29 mouse cellular contexts compared by ENCODE assay signal in the genomic region with DNA sequence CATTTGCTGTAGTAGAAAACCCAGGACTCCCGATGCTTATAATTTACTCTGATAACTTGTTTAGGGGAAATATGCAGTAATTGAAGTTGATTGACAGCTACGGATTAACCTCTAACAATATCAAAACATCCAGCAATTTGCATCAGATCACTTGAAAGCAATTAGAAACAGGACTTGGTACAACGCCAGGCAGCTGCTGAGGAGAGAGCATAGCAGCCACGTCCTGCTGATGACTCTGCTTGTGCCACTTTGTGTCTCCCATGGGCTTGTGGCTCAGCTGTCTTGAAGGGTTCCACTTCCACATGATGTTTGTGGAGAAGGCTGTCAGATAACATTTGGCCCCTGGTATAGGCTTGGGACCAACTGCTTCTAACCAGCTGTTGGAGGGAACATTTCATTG. TPM values are rescaled to one million over a fixed set of nuclear protein-coding genes. Genes with fewer than 3 reads are reported as not detected.
DNase-seq lines count a peak whose midpoint lies in the region; ATAC-seq and TF ChIP-seq lines count a peak whose summit lies in the region.
"Had no signal": no experiment of that assay in that cellular context is flagged by ENCODE, and none has a peak within 500 bp of the region (broad histone marks: within the 10 kb centered on the region; RNA-seq: fewer than 3 reads in every experiment).

No protein-coding gene starts in this region.

- H3K4me1 ChIP-seq in forebrain, embryonic 13.5 days = 0 out of 2 replicates have a peak, but pooled peaks cover 4% of the 10 kb centered on the region
- H3K4me1 ChIP-seq in forebrain, embryonic 10.5 days = no peaks in the 10 kb centered on the region
- no peaks in the 10 kb centered on the region for H3K4me1 ChIP-seq in midbrain, embryonic 14.5 days (ENCODE audit: control insufficient read depth, insufficient read depth, low read length)
- no peaks in the 10 kb centered on the region for H3K4me1 ChIP-seq in midbrain, embryonic 16.5 days (ENCODE audit: control insufficient read depth, insufficient read depth, low read length)
- H3K4me1 ChIP-seq: embryonic facial prominence, embryonic 15.5 days; hindbrain, embryonic 15.5 days; kidney, embryonic 15.5 days; liver, embryonic 12.5 days had no signal

- no peak for TF ChIP-seq CTCF in brain, embryonic 14.5 days (IDR thresholded peaks at IDR 0.05; ENCODE audit: borderline replicate concordance, extremely low read depth, insufficient read depth, insufficient read length)

- H3K36me3 ChIP-seq in forebrain, embryonic 13.5 days (ENCODE audit: poor library complexity, severe bottlenecking) = no peaks in the 10 kb centered on the region
- no peaks in the 10 kb centered on the region for H3K36me3 ChIP-seq in forebrain, embryonic 10.5 days (replicated peaks)
- no peaks in the 10 kb centered on the region for H3K36me3 ChIP-seq in midbrain, embryonic 14.5 days (ENCODE audit: control insufficient read depth, insufficient read depth, low read length)
- no peaks in the 10 kb centered on the region for H3K36me3 ChIP-seq in midbrain, embryonic 16.5 days (ENCODE audit: control insufficient read depth, insufficient read depth, low read length)
- H3K36me3 ChIP-seq in myocyte (ENCODE audit: control insufficient read depth, insufficient read depth) = no peaks in the 10 kb centered on the region
- H3K36me3 ChIP-seq: embryonic facial prominence, embryonic 15.5 days; G1E; kidney, embryonic 15.5 days; liver, embryonic 12.5 days had no signal

- H3ac ChIP-seq in myocyte (ENCODE audit: control insufficient read depth, insufficient read length) = no peak overlapping the region

- 37% methylated on average over 4 of the region's 4 CpGs for WGBS in forebrain, embryonic 13.5 days
- WGBS in forebrain, embryonic 10.5 days = 70% methylated on average over 4 of the region's 4 CpGs
- WGBS in midbrain, embryonic 14.5 days = 61% methylated on average over 4 of the region's 4 CpGs
- WGBS in midbrain, embryonic 16.5 days = 55% methylated on average over 4 of the region's 4 CpGs

- H3K4me2 ChIP-seq in forebrain, embryonic 13.5 days = no peak overlapping the region
- H3K4me2 ChIP-seq in midbrain, embryonic 14.5 days (ENCODE audit: low read length) = no peak overlapping the region
- no peak overlapping the region for H3K4me2 ChIP-seq in midbrain, embryonic 16.5 days (ENCODE audit: low read length)
- no peak overlapping the region for H3K4me2 ChIP-seq in myocyte (ENCODE audit: low read depth)
- H3K4me2 ChIP-seq: embryonic facial prominence, embryonic 15.5 days; heart, embryonic 11.5 days; hindbrain, embryonic 15.5 days; kidney, embryonic 15.5 days; liver, embryonic 12.5 days; midbrain, embryonic 11.5 days had no signal

- H3K9ac ChIP-seq in forebrain, embryonic 13.5 days = no peak overlapping the region
- no peak overlapping the region for H3K9ac ChIP-seq in midbrain, embryonic 14.5 days (replicated peaks; ENCODE audit: low read length)
- H3K9ac ChIP-seq in midbrain, embryonic 16.5 days (ENCODE audit: low read depth, low read length) = no peak overlapping the region
- H3K9ac ChIP-seq: embryonic facial prominence, embryonic 15.5 days; hindbrain, embryonic 15.5 days; kidney, embryonic 15.5 days; liver, embryonic 12.5 days; liver, postnatal 0 days had no signal

- peak; percentile 70; the same call in 1 of the 2 replicates for ATAC-seq in forebrain, embryonic 13.5 days
- no peak for ATAC-seq in midbrain, embryonic 14.5 days (ENCODE audit: low FRiP score, low TSS enrichment)
- ATAC-seq in midbrain, embryonic 16.5 days = no peak
- ATAC-seq: liver, embryonic 12.5 days; liver, postnatal 0 days had no signal

- no peaks in the 10 kb centered on the region for H3K79me2 ChIP-seq in myocyte (ENCODE audit: control insufficient read depth, insufficient read depth)

- DNase-seq in forebrain, embryonic 10.5 days (ENCODE audit: extremely low spot score, low spot score) = no peak
- DNase-seq in midbrain, embryonic 14.5 days = peak; percentile 47
- peak; percentile 85 for DNase-seq in brain, embryonic 14.5 days (ENCODE audit: low read depth)
- DNase-seq in cerebellum, adult 11-12 months = no peak
- DNase-seq: adrenal gland, postnatal 14 days; cerebellum, adult 9-10 months; cerebellum, postnatal 36 days; gastrocnemius, adult 2 months; gastrocnemius, postnatal 36 days; heart, adult 18-20 months; heart, postnatal 36 days; kidney, adult 18-20 months; kidney, postnatal 25 days; left cerebral cortex, postnatal 4 days; liver, postnatal 0 days; lung, postnatal 36 days; thymus, adult 2 months; thymus, postnatal 36 days had no signal

- no peak for TF ChIP-seq POLR2A in brain, embryonic 14.5 days (IDR thresholded peaks at IDR 0.05; ENCODE audit: borderline replicate concordance, extremely low read depth, insufficient read depth, insufficient read length, poor library complexity, severe bottlenecking)
- TF ChIP-seq POLR2A in myocyte (IDR thresholded peaks at IDR 0.05; ENCODE audit: insufficient read length, low read depth) = no peak

- H3K27ac ChIP-seq in forebrain, embryonic 13.5 days = no peak overlapping the region
- H3K27ac ChIP-seq in forebrain, embryonic 10.5 days = no peak overlapping the region
- H3K27ac ChIP-seq in midbrain, embryonic 14.5 days (replicated peaks; ENCODE audit: low read depth, low read length) = no peak overlapping the region
- H3K27ac ChIP-seq in midbrain, embryonic 16.5 days (ENCODE audit: low read length) = no peak overlapping the region
- H3K27ac ChIP-seq: embryonic facial prominence, embryonic 15.5 days; gastrocnemius, adult 2 months; hindbrain, embryonic 15.5 days; kidney, embryonic 15.5 days; layer of hippocampus, adult 2 months; liver, embryonic 12.5 days had no signal

- H3K4me3 ChIP-seq in forebrain, embryonic 13.5 days = no peak overlapping the region
- H3K4me3 ChIP-seq in forebrain, embryonic 10.5 days = no peak overlapping the region
- H3K4me3 ChIP-seq in midbrain, embryonic 14.5 days (replicated peaks; ENCODE audit: low read depth, low read length) = no peak overlapping the region
- H3K4me3 ChIP-seq in midbrain, embryonic 16.5 days (ENCODE audit: low read depth, low read length) = no peak overlapping the region
- no peak overlapping the region for H3K4me3 ChIP-seq in myocyte
- H3K4me3 ChIP-seq: embryonic facial prominence, embryonic 15.5 days; gastrocnemius, adult 2 months; hindbrain, embryonic 15.5 days; kidney, embryonic 15.5 days; layer of hippocampus, adult 2 months; liver, embryonic 12.5 days had no signal

- no peaks in the 10 kb centered on the region for H3K27me3 ChIP-seq in forebrain, embryonic 13.5 days
- no peaks in the 10 kb centered on the region for H3K27me3 ChIP-seq in forebrain, embryonic 10.5 days (ENCODE audit: poor library complexity, severe bottlenecking)
- H3K27me3 ChIP-seq in midbrain, embryonic 14.5 days (ENCODE audit: control insufficient read depth, insufficient read depth, low read length) = no peaks in the 10 kb centered on the region
- H3K27me3 ChIP-seq in midbrain, embryonic 16.5 days (ENCODE audit: control insufficient read depth, insufficient read depth, low read depth, low read length) = no peaks in the 10 kb centered on the region
- H3K27me3 ChIP-seq in myocyte (ENCODE audit: control insufficient read depth, insufficient read depth, insufficient read length) = no peaks in the 10 kb centered on the region
- H3K27me3 ChIP-seq: hindbrain, embryonic 15.5 days; kidney, embryonic 15.5 days; liver, embryonic 12.5 days had no signal

- H3K9me3 ChIP-seq in forebrain, embryonic 13.5 days (replicated peaks) = no peaks in the 10 kb centered on the region
- H3K9me3 ChIP-seq in forebrain, embryonic 10.5 days = no peaks in the 10 kb centered on the region
- no peaks in the 10 kb centered on the region for H3K9me3 ChIP-seq in midbrain, embryonic 14.5 days (ENCODE audit: control insufficient read depth, low read length)
- H3K9me3 ChIP-seq in midbrain, embryonic 16.5 days (replicated peaks; ENCODE audit: control insufficient read depth, low read length, poor library complexity, severe bottlenecking) = no peaks in the 10 kb centered on the region
- H3K9me3 ChIP-seq: embryonic facial prominence, embryonic 15.5 days; hindbrain, embryonic 15.5 days; kidney, embryonic 15.5 days; liver, embryonic 12.5 days had no signal

TF ChIP-seq in myocyte, 11 proteins besides CTCF, POLR2A, EP300 and RAD21:
- TF ChIP-seq SRF (IDR thresholded peaks at IDR 0.05; ENCODE audit: control insufficient read depth, insufficient read length, low read depth) = no peak
- no peak for TF ChIP-seq TCF12 (IDR thresholded peaks at IDR 0.05; ENCODE audit: insufficient read depth, poor library complexity, severe bottlenecking)
- peak in 2 of 3 experiments; percentile 39 to 47 for TF ChIP-seq MYOD1 (IDR thresholded peaks at IDR 0.05; ENCODE audit: control insufficient read depth in 1 of 3, insufficient read length in 2 of 3, low read depth in 2 of 3)
- peak in 1 of 3 experiments; percentile 26 for TF ChIP-seq MYOG (IDR thresholded peaks at IDR 0.05; ENCODE audit: control insufficient read depth in 1 of 3, insufficient read depth in 1 of 3, insufficient read length in 2 of 3, low read depth in 2 of 3)

RNA-seq across cellular contexts. Expression of gene Adamtsl3, which starts 27.1 kb away (rescaled TPM):
- polyA plus RNA-seq in forebrain, embryonic 13.5 days (2015; fragmentation: Nextera tagmentation; extraction: Ambion mirVana) = 0.57 and 0.89 TPM in 2 replicates
- not detected in 2 replicates for polyA plus RNA-seq in forebrain, embryonic 10.5 days (2016; fragmentation: Nextera tagmentation; extraction: Ambion mirVana)
- polyA plus RNA-seq in midbrain, embryonic 14.5 days (2014; fragmentation: Nextera tagmentation; extraction: Ambion mirVana) = 0.33 and 0.34 TPM in 2 replicates
- 0.64 and 0.66 TPM in 2 replicates for polyA plus RNA-seq in midbrain, embryonic 16.5 days (2015; fragmentation: Nextera tagmentation; extraction: Ambion mirVana)
- 0.54 and 0.92 TPM in 2 replicates for polyA plus RNA-seq in brain, embryonic 14.5 days (2012; rRNA removed)
- polyA plus RNA-seq in myocyte (2012; fragmentation: generic; extraction: Trizol) = 4.4 TPM
- polyA plus RNA-seq: G1E; midbrain, embryonic 11.5 days had no signal

Comparison
In these comparisons a context has a peak if more than half of its experiments do, and no peak if none do; other contexts are left out.
1. DNase-seq: peak in midbrain, embryonic 14.5 days (single experiment) and brain, embryonic 14.5 days (single experiment); none in forebrain, embryonic 10.5 days (single experiment) and cerebellum, adult 11-12 months (single experiment).